Mouse (Mus musculus) erythroblast, embryonic 14.5 days (primary cell): ENCODE data around the gene Itsn1.

Source experiments
- GATA1 ChIP-seq: IDR thresholded peaks from 2 replicates; pipeline ENCODE4 v1.6.1; 2012; ENCODE audit warnings: low read length, inconsistent platforms, mixed read lengths
- TAL1 ChIP-seq: IDR thresholded peaks from 3 replicates; pipeline ENCODE4 v1.6.1; 2012; ENCODE audit warnings: low read length, inconsistent platforms, mixed read lengths

- TF ChIP-seq TAL1 (no peak), GATA1 (no peak)
Measured at GRCm38 (mm10) chr16:91730446-91730845, 1.4 kb downstream of the Itsn1 start.
